Mouse (Mus musculus): ENCODE results near the gene Fgd1. TPM values are rescaled to one million over a fixed set of nuclear protein-coding genes. Genes with fewer than 3 reads are reported as not detected.
A peak's percentile ranks its signal among the peaks of the same experiment; 100 is the strongest.

The Fgd1 gene
- polyA plus RNA-seq, 1 experiment, result 2.3 TPM

- Histone ChIP-seq H3K4me1 (ENCODE audit: control insufficient read depth, insufficient read depth, insufficient read length, low read length) (no peaks in the 10 kb centered on the region), H3K4me3 (ENCODE audit: low read depth, low read length) (peak overlapping the region; percentile 74), H3K27ac (ENCODE audit: insufficient read depth, low read depth, low read length) (no peak overlapping the region), H3K36me3 (ENCODE audit: control insufficient read depth, insufficient read depth, low read length) (no peaks in the 10 kb centered on the region), H3K27me3 (ENCODE audit: control insufficient read depth, insufficient read depth, low read length) (no peaks in the 10 kb centered on the region)
- 48% methylated on average over 11 of the region's 11 CpGs for WGBS
- no peak for TF ChIP-seq CTCF (IDR thresholded peaks at IDR 0.05; ENCODE audit: extremely low read depth, insufficient read length, insufficient replicate concordance, low read depth, low read length)
These were observed 371 bp downstream of the Fgd1 start for GRCm38 (mm10) chrX:151046321-151046720.

- H3K36me3 ChIP-seq (ENCODE audit: control insufficient read depth, insufficient read depth, low read length), result no peaks in the 10 kb centered on the region
- no peak overlapping the region for H3K27ac ChIP-seq (ENCODE audit: insufficient read depth, low read depth, low read length)
- TF ChIP-seq CTCF (IDR thresholded peaks at IDR 0.05; ENCODE audit: extremely low read depth, insufficient read length, insufficient replicate concordance, low read depth, low read length) (no peak), POLR2A (IDR thresholded peaks at IDR 0.05; ENCODE audit: low read depth, low read length) (no peak)
- 13% methylated on average over 46 of the region's 62 CpGs for WGBS
- peak overlapping the region; percentile 74 for H3K4me3 ChIP-seq (ENCODE audit: low read depth, low read length)
- H3K27me3 ChIP-seq (ENCODE audit: control insufficient read depth, insufficient read depth, low read length), result no peaks in the 10 kb centered on the region
- H3K4me1 ChIP-seq (ENCODE audit: control insufficient read depth, insufficient read depth, insufficient read length, low read length), result no peaks in the 10 kb centered on the region
These were observed 954 bp downstream of the Fgd1 start for GRCm38 (mm10) chrX:151046777-151047430.

- Histone ChIP-seq H3K4me1 (ENCODE audit: control insufficient read depth, insufficient read depth, insufficient read length, low read length) (no peaks in the 10 kb centered on the region), H3K36me3 (ENCODE audit: control insufficient read depth, insufficient read depth, low read length) (no peaks in the 10 kb centered on the region), H3K27me3 (ENCODE audit: control insufficient read depth, insufficient read depth, low read length) (no peaks in the 10 kb centered on the region), H3K27ac (ENCODE audit: insufficient read depth, low read depth, low read length) (no peak overlapping the region), H3K4me3 (ENCODE audit: low read depth, low read length) (peak overlapping the region; percentile 74)
- WGBS, result 24% methylated on average over 49 of the region's 56 CpGs
- TF ChIP-seq POLR2A (IDR thresholded peaks at IDR 0.05; ENCODE audit: low read depth, low read length) (no peak), CTCF (IDR thresholded peaks at IDR 0.05; ENCODE audit: extremely low read depth, insufficient read length, insufficient replicate concordance, low read depth, low read length) (no peak)
These were observed 1.6 kb downstream of the Fgd1 start for GRCm38 (mm10) chrX:151047431-151048058.

GRCm38 (mm10) chrX:151049661-151050215 is 3.8 kb downstream of the Fgd1 start:
- Histone ChIP-seq H3K27ac (ENCODE audit: insufficient read depth, low read depth, low read length) (no peak overlapping the region), H3K27me3 (ENCODE audit: control insufficient read depth, insufficient read depth, low read length) (no peaks in the 10 kb centered on the region), H3K4me3 (ENCODE audit: low read depth, low read length) (no peak overlapping the region), H3K36me3 (ENCODE audit: control insufficient read depth, insufficient read depth, low read length) (no peaks in the 10 kb centered on the region), H3K4me1 (ENCODE audit: control insufficient read depth, insufficient read depth, insufficient read length, low read length) (no peaks in the 10 kb centered on the region)
- no peak for TF ChIP-seq POLR2A (IDR thresholded peaks at IDR 0.05; ENCODE audit: low read depth, low read length)
- no peak for TF ChIP-seq CTCF (IDR thresholded peaks at IDR 0.05; ENCODE audit: extremely low read depth, insufficient read length, insufficient replicate concordance, low read depth, low read length)
- 75% methylated on average over 8 of the region's 8 CpGs for WGBS

- TF ChIP-seq POLR2A (IDR thresholded peaks at IDR 0.05; ENCODE audit: low read depth, low read length), result no peak
- no peak for TF ChIP-seq CTCF (IDR thresholded peaks at IDR 0.05; ENCODE audit: extremely low read depth, insufficient read length, insufficient replicate concordance, low read depth, low read length)
- H3K36me3 ChIP-seq (ENCODE audit: control insufficient read depth, insufficient read depth, low read length), result no peaks in the 10 kb centered on the region
- no peaks in the 10 kb centered on the region for H3K27me3 ChIP-seq (ENCODE audit: control insufficient read depth, insufficient read depth, low read length)
- no peak overlapping the region for H3K4me3 ChIP-seq (ENCODE audit: low read depth, low read length)
- 75% methylated on average over 7 of the region's 7 CpGs for WGBS
- no peak overlapping the region for H3K27ac ChIP-seq (ENCODE audit: insufficient read depth, low read depth, low read length)
- H3K4me1 ChIP-seq (ENCODE audit: control insufficient read depth, insufficient read depth, insufficient read length, low read length), result no peaks in the 10 kb centered on the region
These were observed 4.4 kb downstream of the Fgd1 start for GRCm38 (mm10) chrX:151050337-151050736.

GRCm38 (mm10) chrX:151054489-151054888 is 8.5 kb downstream of the Fgd1 start:
- H3K4me3 ChIP-seq (ENCODE audit: low read depth, low read length), result no peak overlapping the region
- H3K27ac ChIP-seq (ENCODE audit: insufficient read depth, low read depth, low read length), result no peak overlapping the region
- H3K27me3 ChIP-seq (ENCODE audit: control insufficient read depth, insufficient read depth, low read length), result no peaks in the 10 kb centered on the region
- WGBS, result 67% methylated on average over 5 of the region's 6 CpGs
- no peaks in the 10 kb centered on the region for H3K4me1 ChIP-seq (ENCODE audit: control insufficient read depth, insufficient read depth, insufficient read length, low read length)
- no peaks in the 10 kb centered on the region for H3K36me3 ChIP-seq (ENCODE audit: control insufficient read depth, insufficient read depth, low read length)
- TF ChIP-seq CTCF (IDR thresholded peaks at IDR 0.05; ENCODE audit: extremely low read depth, insufficient read length, insufficient replicate concordance, low read depth, low read length), result no peak
- TF ChIP-seq POLR2A (IDR thresholded peaks at IDR 0.05; ENCODE audit: low read depth, low read length), result no peak

GRCm38 (mm10) chrX:151055559-151055958 is 9.6 kb downstream of the Fgd1 start:
- TF ChIP-seq POLR2A (IDR thresholded peaks at IDR 0.05; ENCODE audit: low read depth, low read length) (no peak), CTCF (IDR thresholded peaks at IDR 0.05; ENCODE audit: extremely low read depth, insufficient read length, insufficient replicate concordance, low read depth, low read length) (no peak)

More at GRCm38 (mm10) chrX:151055559-151055958, 9.6 kb downstream of the Fgd1 start:
- WGBS, result 14% methylated on average over 1 of the region's 1 CpGs
- H3K27ac ChIP-seq (ENCODE audit: insufficient read depth, low read depth, low read length), result no peak overlapping the region
- H3K4me1 ChIP-seq (ENCODE audit: control insufficient read depth, insufficient read depth, insufficient read length, low read length), result no peaks in the 10 kb centered on the region
- no peak overlapping the region for H3K4me3 ChIP-seq (ENCODE audit: low read depth, low read length)
- no peaks in the 10 kb centered on the region for H3K27me3 ChIP-seq (ENCODE audit: control insufficient read depth, insufficient read depth, low read length)
- H3K36me3 ChIP-seq (ENCODE audit: control insufficient read depth, insufficient read depth, low read length), result no peaks in the 10 kb centered on the region
